Mouse (Mus musculus) spleen, embryonic (tissue): Measurements from ENCODE around the gene Fxyd2.

Source experiments
- CTCF ChIA-PET: fragments of 350-600 bp; sonication (Branson Sonifier 250); formaldehyde crosslinking; loops from one replicate; lab custom pipeline; 2022; lab: Charles Lee

Fxyd2 gene

GRCm38 (mm10) chr9:45421209-45421608 lies 21.7 kb downstream of the Fxyd2 start:
- CTCF ChIA-PET: no interaction called here

DNA sequence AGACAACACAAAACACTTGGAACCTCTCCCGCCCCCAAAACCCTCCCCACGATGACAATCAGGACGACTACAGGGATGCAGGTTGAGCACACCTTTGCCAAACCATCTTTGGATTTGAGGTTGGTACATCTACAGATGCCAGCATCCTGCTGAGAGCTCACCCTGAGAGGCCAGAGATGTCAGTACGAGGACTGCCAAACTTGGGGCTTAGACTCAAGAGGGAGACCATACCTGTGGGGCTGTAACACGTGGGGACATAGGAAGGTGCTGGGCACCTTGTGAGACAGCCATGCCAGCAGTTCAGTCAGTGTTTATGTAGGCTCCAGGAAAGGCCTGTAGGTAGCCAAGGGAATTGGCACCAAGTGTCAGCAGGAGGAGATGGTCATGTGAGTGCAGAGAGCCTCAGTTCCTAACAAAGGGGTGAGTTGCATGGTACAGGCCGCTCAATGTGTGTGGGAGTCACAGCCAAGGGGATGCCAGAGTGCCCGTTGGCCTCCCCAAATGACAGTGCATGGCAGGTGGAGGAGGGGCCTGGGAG lies 23.4 kb downstream of the Fxyd2 start:
- CTCF ChIA-PET: no interaction called here

DNA sequence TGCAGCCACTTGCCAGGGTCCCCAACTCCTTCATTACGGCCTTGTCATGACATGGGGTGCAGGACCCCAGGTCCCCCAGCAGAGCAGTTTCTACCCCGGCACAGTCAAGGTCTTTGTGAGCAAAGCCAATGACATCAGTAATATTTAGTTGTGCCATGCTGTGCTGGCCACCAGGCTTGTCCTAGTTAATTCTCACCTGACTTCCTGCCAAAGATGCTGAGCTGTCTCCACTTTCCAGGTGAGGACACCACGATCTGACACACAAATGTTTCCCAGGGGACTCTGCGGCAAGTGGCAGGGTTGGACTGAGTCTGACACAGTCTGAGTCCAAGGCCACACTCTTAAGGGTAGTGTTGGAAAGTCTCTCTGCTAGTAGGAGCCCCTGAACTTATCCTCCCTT lies 27.0 kb downstream of the Fxyd2 start, which contains the start of gene Dscaml1:
Gene Dscaml1 (plus strand): TSS at position 173 of the 400 bp plus-strand sequence.
- CTCF ChIA-PET: no interaction called here

DNA sequence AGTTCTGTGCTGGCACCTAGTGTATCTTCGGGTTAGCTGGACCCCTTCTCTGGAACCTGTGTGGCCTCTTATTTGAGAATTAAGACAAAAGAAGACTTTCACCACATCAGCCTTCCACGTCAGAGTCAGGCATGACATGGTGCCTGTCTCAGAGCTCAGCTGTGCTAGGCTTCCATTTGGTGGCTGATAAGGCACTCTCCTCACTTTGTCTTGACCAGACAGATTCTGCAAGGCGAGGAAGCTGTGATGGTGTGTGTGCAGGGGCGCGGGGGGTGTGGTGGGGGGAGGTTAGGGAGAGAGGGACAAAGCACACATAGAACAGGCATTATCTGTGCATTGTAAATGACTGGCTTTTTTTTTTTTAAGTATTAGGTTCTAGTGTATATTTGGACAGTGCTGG lies 29.9 kb downstream of the Fxyd2 start:
- CTCF ChIA-PET: no interaction called here

DNA sequence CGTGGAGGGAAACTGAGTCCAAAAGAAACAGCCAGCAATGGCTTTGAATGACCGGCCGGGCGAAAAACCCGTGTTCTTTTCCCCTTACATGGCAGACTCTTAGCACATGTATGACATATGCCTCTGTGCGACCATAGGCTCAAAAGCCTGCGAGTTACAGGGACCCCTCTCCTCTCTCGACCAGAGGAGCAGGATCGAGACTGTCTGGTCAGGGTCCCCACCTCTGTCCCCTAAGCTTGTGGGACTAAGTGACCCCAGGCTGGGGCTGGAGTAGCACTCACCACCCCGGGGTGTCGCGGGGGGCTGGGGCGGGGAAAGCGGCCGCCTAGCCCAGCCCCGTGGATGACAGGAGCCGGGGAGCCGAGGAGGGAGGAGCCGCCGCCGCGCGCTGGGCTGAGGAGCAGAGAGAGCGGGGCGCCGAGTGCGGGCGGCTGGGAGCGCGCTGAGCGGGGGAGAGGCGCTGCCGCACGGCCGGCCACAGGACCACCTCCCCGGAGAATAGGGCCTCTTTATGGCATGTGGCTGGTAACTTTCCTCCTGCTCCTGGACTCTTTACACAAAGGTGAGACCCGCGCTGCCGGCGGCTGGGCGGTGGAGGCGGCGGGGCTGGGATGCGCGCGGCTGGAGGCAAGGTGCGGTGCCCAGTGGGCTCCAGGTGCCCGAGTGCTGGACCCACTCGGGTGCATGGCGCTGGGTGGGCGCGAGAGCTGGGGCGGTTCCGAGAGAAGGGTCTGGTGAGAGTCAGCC lies 30.7 kb downstream of the Fxyd2 start:
- CTCF ChIA-PET: no interaction called here

GRCm38 (mm10) chr9:45430698-45430959 lies 31.2 kb downstream of the Fxyd2 start:
- CTCF ChIA-PET: no interaction called here

DNA sequence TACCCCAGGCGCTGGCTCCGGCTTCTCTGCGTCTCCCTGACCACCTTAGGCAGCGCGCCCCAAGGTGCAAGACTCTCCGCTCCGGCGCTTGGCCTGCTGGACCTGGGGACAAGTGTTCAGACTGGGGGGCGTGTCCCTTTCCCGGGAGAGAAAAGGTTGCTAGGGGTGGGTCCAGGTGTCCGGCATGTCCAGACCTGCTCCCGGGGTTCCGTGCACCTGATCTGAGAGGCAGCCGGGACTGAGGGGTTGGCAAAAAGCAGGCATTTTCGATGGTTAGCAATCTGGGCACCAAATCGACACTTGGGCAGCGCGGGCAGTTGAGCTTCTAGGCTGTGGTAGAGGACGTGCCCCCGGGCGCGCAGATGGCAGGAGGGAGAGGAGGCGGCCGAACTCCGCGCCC lies 31.7 kb downstream of the Fxyd2 start:
- CTCF ChIA-PET: no interaction called here

- CTCF ChIA-PET: no interaction called here
Measured at GRCm38 (mm10) chr9:45432639-45433038, 33.2 kb downstream of the Fxyd2 start.

- CTCF ChIA-PET: no interaction called here
Measured at GRCm38 (mm10) chr9:45433119-45433518, 33.6 kb downstream of the Fxyd2 start.

DNA sequence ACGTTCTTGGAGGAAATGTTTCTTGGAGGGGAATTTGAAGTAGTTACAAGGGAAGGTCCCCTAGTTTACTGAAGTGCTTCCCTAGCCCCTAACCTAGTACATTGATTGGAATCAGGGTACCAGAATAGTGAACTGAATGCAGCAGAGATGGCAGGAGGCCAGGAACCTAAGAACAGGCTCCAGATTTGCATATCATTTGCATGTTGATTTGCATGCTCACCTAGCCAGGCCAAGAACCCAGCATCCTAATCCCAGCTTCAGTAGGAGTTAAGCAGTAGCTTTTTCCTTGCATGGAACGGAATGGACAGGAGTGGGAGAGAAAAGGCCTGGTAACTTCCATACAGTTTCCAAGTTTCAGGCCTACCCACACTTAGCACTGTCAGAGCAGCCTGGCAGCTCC lies 34.7 kb downstream of the Fxyd2 start:
- CTCF ChIA-PET: no interaction called here

DNA sequence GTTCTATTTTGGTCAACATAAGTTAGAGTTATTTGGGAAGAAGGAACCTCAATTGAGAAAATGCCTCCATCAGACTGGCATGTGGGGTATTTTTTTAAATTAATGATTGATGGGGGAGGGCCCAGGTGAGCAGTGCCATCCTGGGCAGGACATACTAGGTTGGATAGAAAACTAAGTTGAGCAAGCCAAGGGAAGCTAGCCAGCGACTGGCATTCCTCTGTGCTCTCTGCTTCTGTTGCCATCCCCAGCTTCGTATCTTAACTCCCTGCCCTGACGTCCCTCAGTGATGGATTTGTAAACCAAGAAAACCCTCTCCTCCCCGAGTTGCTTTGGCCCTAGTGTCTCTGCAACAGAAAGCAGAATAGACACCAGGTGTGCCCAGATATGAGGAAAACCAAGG lies 39.6 kb downstream of the Fxyd2 start:
- CTCF ChIA-PET: no interaction called here

DNA sequence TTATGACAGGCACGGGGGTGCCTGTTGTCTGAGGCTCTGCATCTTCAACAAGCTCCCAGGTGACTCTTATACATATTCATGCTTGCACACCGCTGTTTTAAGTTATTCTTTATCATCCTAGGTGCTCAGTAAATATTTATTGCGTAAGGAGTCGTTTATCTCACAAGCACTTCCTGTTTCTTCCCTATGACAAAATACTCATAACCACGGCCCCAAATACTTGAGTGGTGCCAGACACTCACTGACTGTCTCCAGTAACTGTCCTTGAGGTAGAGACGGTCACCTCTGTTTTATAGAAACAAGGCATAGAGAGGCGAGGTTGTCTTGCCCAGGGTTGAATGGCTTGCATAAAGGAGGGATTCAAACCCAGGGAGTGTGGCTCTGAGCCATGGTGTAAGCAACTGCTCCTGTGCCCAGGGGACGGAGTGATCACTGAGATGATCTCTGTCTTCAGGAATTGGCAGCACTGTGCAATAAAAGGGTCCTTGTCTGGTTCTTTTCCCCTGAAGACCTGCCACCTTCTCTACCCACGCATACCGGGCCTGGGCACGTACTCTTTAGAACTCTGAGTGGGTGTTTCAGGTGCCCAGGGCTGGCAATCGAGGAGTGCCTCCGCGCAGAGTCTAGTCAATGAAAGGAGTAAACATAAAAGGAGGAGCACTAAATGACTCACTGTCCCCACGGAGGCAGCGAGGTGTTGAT lies 40.8 kb downstream of the Fxyd2 start:
- CTCF ChIA-PET: no interaction called here

DNA sequence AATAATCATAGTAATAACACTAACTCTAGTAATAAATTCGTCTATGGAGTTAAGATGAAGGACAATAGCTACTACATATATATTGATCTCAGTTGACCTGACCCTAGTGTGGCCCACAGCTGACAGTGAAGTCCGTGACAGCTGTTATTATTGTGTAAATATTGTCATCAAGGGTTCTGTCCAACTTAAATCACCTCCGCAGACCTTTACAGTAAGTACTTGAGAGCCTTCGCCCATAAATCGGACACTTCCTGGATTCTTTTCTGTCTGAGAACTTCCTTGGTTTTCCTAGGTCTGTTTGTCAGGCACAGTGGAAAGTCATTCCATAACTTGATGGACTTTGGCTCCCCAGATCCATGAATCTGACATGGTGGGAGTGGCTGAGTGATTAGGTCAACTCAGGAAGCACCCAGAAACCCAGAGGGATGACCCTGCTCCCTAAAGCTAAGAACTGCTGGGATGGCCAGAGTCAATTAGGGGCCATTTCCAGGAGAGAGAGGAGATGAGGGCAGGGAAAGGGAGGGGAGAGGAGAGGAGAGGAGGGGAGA lies 44.9 kb downstream of the Fxyd2 start:
- CTCF ChIA-PET: no interaction called here

DNA sequence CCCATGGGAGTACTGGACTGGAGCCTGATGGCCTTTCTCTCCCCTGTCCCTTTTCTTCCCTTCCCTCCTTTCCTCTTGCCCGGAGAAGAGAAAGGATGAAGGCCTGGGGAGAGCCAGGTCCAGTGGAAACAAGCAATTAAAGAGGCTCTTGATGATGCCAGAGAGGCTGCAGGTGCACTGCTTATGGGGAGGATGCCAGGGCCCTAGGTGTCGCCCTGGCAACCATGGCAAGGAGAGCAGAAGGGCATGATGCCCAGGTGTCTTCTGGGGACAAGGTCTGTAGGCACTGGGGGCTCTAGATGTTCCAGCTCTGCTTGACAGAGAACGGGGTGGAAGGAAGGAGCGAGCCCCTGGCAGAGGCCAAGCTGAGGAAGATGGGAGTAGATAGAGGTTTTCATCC lies 50.2 kb downstream of the Fxyd2 start:
- CTCF ChIA-PET: no interaction called here

GRCm38 (mm10) chr9:45451346-45451745 lies 51.9 kb downstream of the Fxyd2 start:
- CTCF ChIA-PET: no interaction called here

- CTCF ChIA-PET: no interaction called here
Measured at GRCm38 (mm10) chr9:45454032-45454431, 54.6 kb downstream of the Fxyd2 start.

GRCm38 (mm10) chr9:45454889-45455610 lies 55.6 kb downstream of the Fxyd2 start:
- CTCF ChIA-PET: interaction anchor here (0.7 kb wide), 1 partner anchor 373 kb away, joined by 9 read pairs; no protein-coding TSS in a partner anchor

DNA sequence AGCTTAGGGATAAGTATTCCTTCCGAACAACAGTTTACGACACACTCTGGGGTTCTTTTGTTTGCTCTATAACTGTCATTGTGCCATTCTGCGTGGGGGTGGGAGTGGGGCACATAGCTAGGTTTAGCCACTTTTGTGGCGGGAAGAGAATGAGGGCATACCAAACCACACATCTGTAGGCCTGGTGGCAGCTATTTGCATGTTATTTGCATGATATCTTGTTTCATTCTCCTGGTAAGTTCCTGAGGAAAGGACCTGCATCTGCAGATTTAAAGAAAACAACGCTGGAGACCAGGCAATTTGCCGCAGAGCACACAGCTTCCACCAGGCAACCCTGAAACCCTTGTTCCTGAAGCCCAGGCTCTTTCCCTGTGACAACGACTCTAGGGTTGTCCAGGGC lies 57.7 kb downstream of the Fxyd2 start:
- CTCF ChIA-PET: no interaction called here

DNA sequence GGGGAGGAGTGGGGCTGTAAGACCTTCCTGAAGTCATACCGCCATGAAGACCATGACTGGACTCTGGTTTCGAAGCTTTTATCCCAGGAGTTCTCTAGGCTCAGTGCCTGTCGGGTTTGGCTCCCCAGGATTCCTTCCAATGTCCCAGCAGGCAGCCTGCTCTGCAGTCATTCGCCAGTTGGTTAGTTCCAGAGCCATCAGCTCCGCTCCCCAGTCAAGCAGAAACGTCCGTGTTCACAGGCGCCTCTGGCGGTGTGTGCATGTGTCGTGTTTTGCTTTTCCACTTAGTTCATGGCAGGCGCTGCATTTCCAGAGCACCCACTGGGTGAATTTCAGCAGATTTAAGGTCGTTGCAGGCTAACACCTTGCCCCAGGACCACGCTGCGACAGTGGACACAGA lies 58.9 kb downstream of the Fxyd2 start:
- CTCF ChIA-PET: no interaction called here
